Mouse (Mus musculus): Measurements from ENCODE around the gene Efcc1.

DNA sequence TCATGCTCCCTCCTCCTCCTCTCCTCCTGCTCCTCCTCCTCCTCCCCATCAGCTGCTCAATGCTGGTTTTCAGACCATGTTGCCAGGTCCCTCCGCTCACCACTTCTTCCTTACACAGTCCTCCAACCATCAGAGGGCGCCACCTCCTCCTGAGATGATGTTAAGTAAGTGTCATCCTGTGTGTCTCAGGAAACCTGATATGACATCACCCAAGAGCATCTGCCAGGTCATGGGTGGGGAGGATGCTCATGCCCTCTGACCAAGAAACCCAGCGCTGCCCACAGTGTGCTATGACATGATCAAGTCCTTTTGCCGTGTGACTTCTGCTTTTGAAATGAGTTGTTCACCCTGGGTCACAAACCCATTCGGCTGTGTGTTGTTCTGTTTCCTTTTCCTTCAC lies 12.1 kb downstream of the Efcc1 start:
- TF ChIP-seq POLR2A (IDR thresholded peaks at IDR 0.05; ENCODE audit: low read depth, low read length) (no peak), CTCF (conservative IDR thresholded peaks at IDR 0.05; ENCODE audit: insufficient read depth, insufficient read length, low read depth, low read length) (0 out of 2 replicates have a peak, but pooled peaks have one; percentile 30)

Measured in kidney, adult 2 months (tissue).